Mouse (Mus musculus): Measurements from ENCODE around the gene Shld2. TPM values are rescaled to one million over a fixed set of nuclear protein-coding genes. Genes with fewer than 3 reads are reported as not detected.

Shld2 gene
- polyA plus RNA-seq, 1 experiment from 2014 or later, result 7.0 TPM

DNA sequence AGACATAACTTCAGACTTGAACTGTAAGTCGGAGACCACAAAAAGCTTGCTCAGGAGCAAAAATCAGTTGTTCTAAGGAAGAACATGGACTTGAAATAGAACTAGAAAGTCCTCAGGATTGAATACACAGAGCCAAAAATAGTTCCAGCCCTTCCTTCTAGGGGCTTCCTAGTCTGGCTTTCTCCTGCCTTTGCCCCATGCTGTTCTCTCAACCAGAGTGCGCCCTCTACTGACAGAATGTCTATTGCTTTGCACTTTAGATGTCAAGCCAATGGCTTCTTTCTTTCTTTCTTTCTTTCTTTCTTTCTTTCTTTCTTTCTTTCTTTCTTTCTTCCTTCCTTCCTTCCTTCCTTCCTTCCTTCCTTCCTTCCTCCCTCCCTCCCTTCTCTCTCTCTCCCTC is 101.6 kb downstream of the Shld2 start:
- Histone ChIP-seq H3K9me3 (no peaks in the 10 kb centered on the region), H3K4me2 (replicated peaks) (no peak overlapping the region), H3K4me3 (replicated peaks) (no peak overlapping the region), H3K27me3 (replicated peaks) (no peaks in the 10 kb centered on the region), H3K9ac (no peak overlapping the region), H3K4me1 (replicated peaks) (no peaks in the 10 kb centered on the region), H3K27ac (no peak overlapping the region), H3K36me3 (no peaks in the 10 kb centered on the region)
- WGBS, result 54% methylated on average over 2 of the region's 2 CpGs
- no peak for ATAC-seq

DNA sequence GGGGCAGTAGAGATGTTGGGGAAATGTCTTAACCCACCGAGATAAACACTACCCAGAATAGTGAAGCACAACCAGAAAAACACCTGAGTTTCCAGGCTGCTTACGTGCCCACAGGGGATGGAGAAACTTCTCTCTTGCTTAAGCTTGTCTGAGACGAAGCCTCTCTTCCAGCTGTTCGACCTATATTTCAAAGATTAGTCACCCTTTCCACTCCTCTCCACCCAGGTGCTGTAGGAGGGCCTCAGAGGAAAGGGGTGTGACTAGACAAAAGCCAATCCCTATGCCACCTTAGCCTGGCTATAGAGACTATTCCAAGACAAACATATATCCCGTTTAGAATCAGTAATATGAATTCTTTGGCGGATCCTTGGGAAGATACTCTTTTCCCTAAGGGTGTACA is 102.3 kb downstream of the Shld2 start:
- 78% methylated on average over 6 of the region's 6 CpGs for WGBS
- no peak overlapping the region for H3K27ac ChIP-seq
- ATAC-seq, result no peak
- no peak overlapping the region for H3K4me2 ChIP-seq (replicated peaks)
- no peaks in the 10 kb centered on the region for H3K9me3 ChIP-seq
- no peak overlapping the region for H3K4me3 ChIP-seq (replicated peaks)
- no peaks in the 10 kb centered on the region for H3K36me3 ChIP-seq
- H3K9ac ChIP-seq, result no peak overlapping the region
- no peaks in the 10 kb centered on the region for H3K4me1 ChIP-seq (replicated peaks)
- H3K27me3 ChIP-seq (replicated peaks), result no peaks in the 10 kb centered on the region

DNA sequence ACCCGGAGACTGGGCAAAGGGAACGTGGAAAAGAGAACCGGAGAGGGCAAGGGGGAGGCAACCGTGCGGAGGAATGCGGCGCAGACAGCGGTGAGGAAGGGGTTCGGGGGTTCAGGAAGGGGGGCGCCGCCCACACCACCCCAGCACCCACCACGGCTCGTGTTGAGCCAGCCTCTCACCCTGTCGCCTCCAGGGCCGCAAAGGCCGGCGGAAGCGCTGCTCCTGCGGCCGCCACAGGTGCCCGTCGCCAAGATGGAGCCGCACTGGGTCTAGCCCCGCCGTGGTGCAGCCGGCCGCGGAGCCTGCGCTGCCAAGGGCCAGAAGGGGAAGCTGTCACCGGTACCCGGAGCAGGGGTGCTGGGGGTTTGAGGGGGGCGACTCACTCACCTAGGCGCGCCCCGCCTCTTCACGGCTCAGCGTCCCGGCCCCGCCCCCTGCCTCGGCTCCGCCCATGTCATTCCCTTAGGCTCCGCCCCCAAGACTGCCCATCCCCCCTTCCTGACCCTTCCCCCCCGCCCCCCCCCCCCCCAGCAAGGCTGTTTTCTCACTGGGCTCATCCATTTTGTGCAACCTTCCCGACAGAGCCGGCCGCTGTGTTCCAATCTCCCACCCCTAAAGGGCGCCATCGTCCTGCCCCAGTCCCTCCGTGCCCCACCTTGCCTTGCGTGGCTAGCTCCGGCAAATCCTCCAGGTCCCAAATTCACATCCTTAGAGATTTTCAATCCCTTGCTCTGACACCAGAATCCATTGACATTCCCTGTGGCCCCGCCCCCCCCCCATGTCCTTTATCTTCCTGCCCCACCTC is 108.9 kb downstream of the Shld2 start, which contains the start of gene Gprin2:
Gene Gprin2 (minus strand): TSS at position 423 of the 805 bp plus-strand sequence.
- H3K9me3 ChIP-seq, result no peaks in the 10 kb centered on the region
- H3K4me1 ChIP-seq (replicated peaks), result peaks cover 5% of the 10 kb centered on the region; the same call in 1 of the 2 replicates
- ATAC-seq, result peak; percentile 73
- WGBS, result 3% methylated on average over 46 of the region's 52 CpGs
- peak within 1 kb of the TSS; percentile 47 for H3K9ac ChIP-seq
- no peaks in the 10 kb centered on the region for H3K36me3 ChIP-seq
- peak within 1 kb of the TSS; percentile 64 for H3K4me3 ChIP-seq (replicated peaks)
- no peak within 1 kb of the TSS for H3K27ac ChIP-seq
- peaks cover 4% of the 10 kb centered on the region; the same call in 1 of the 2 replicates for H3K27me3 ChIP-seq (replicated peaks)
- H3K4me2 ChIP-seq (replicated peaks), result peak within 1 kb of the TSS; percentile 96

DNA sequence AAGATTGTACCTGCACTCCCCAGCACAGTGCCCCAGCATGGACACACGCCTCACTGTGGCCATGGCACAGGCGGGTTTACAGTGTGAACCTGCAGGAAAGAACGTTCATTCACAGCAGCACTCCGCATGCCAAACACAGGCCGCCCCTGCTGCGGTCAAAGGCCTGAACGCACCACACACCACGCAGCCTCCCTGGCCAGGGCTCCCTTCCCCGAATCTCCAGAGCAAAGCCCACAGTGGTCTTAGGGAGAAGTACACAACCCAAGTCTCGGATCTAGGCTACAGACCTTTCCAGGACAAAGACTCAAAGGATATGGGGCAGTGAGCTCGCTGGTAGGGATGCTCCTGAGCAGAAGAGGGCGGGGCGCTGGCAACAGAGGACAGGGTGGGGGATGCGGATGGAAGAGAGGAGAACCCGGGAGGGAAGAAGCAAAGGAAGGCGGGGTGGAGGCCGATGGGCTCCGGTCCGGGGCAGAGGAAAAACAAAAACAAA is 109.5 kb downstream of the Shld2 start:
- no peaks in the 10 kb centered on the region for H3K9me3 ChIP-seq
- H3K27ac ChIP-seq, result no peak overlapping the region
- peak overlapping the region; percentile 64 for H3K4me3 ChIP-seq (replicated peaks)
- H3K27me3 ChIP-seq (replicated peaks), result peaks cover 4% of the 10 kb centered on the region; the same call in 1 of the 2 replicates
- 7% methylated on average over 19 of the region's 19 CpGs for WGBS
- H3K9ac ChIP-seq, result peak overlapping the region; percentile 47
- peaks cover 5% of the 10 kb centered on the region; the same call in 1 of the 2 replicates for H3K4me1 ChIP-seq (replicated peaks)
- H3K4me2 ChIP-seq (replicated peaks), result peak overlapping the region; percentile 96
- no peaks in the 10 kb centered on the region for H3K36me3 ChIP-seq
- peak; percentile 78 for ATAC-seq

DNA sequence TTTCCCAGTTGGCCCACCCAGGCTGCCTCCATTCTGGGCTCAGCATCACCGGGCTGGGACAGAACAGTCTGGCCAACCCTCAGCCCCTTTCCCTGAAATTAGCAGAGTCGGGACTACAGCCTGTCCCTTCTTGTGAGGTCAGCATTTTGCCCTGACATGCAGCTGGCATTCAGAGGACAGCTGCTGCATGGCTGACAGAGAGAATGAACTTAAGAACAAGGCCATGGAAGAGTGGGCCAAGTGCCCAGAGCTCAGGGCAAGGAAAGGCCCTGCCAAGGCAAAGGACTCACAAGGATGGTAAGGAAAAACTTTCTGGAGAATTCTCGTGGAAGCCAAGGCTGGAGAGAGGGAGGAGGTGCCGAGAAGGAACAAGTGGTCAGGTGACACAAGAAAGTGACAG is 113.6 kb downstream of the Shld2 start:
- WGBS, result 47% methylated on average over 4 of the region's 4 CpGs
- Histone ChIP-seq H3K27ac (no peak overlapping the region), H3K9ac (no peak overlapping the region), H3K9me3 (no peaks in the 10 kb centered on the region), H3K4me2 (replicated peaks) (no peak overlapping the region), H3K36me3 (no peaks in the 10 kb centered on the region), H3K4me3 (replicated peaks) (no peak overlapping the region), H3K4me1 (replicated peaks) (peaks cover 5% of the 10 kb centered on the region; the same call in 1 of the 2 replicates), H3K27me3 (replicated peaks) (no peaks in the 10 kb centered on the region; the same call in 1 of the 2 replicates)
- ATAC-seq, result no peak

DNA sequence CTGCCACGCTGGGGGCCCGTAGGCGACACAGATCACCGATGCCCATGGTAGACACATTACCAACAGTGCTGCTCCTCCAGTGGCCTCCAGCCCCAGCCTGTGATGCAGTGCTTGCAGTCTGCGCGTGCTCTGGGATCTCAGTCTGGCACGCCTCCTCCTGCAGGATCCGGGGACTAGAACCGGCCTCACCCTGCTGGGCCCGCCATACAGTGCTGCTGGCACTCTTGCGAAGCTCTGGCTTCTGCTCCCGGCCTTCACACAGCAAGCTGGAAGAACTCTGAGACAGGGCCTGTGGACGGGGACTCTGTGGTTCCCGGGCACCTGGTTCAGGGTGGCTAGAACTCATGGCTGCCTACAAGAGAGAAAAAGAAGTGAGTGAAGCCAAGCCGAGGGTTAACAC is 114.8 kb downstream of the Shld2 start:
- no peak overlapping the region for H3K4me2 ChIP-seq (replicated peaks)
- no peaks in the 10 kb centered on the region; the same call in 1 of the 2 replicates for H3K27me3 ChIP-seq (replicated peaks)
- ATAC-seq, result no peak
- no peaks in the 10 kb centered on the region for H3K9me3 ChIP-seq
- no peak overlapping the region for H3K27ac ChIP-seq
- H3K4me3 ChIP-seq (replicated peaks), result no peak overlapping the region
- WGBS, result 89% methylated on average over 15 of the region's 15 CpGs
- peaks cover under 1% of the 10 kb centered on the region; the same call in 1 of the 2 replicates for H3K4me1 ChIP-seq (replicated peaks)
- H3K9ac ChIP-seq, result no peak overlapping the region
- H3K36me3 ChIP-seq, result no peaks in the 10 kb centered on the region

DNA sequence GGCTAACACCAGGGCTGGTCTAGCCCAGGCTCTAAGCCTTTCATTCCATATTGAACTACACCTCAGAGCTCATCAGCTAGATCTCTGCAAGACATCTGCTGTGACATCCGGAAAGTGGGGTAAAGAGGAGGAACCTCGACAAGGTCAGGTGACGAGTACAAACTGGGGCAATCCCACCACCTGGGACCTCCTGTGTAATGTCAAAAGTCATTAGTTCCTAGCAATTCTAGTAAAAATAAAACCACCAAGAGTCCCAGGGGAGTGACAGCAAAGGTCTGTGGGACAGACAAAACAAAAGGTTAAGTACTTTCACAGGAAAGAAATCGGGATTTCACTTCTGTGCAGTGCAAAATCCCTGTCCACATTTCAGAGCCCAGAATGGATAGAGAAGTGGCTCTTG is 116.4 kb downstream of the Shld2 start:
- Histone ChIP-seq H3K27ac (no peak overlapping the region), H3K4me1 (replicated peaks) (no peaks in the 10 kb centered on the region), H3K9me3 (no peaks in the 10 kb centered on the region), H3K36me3 (no peaks in the 10 kb centered on the region), H3K4me3 (replicated peaks) (no peak overlapping the region), H3K9ac (no peak overlapping the region), H3K4me2 (replicated peaks) (no peak overlapping the region), H3K27me3 (replicated peaks) (no peaks in the 10 kb centered on the region)
- 75% methylated on average over 4 of the region's 4 CpGs for WGBS
- ATAC-seq, result no peak

DNA sequence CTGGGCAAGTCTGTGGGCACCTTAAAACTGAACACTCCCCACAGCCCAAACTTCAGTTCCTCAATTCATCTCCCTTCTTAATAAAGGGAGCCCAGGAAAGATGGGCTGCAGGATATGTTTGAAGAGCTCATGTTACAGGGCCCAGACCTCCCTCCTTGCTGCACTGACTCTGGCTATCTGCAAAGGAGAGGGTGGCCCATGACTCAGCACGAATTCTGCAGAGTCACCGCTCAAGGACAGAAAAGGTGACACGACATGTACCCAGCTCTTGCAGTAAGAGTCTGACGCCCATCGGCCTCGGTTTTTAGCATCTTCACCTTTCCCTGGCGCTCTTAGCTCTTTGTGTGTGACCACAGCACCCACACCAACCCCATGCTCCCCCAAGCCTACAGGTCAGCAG is 119.9 kb downstream of the Shld2 start:
- WGBS, result 66% methylated on average over 7 of the region's 7 CpGs
- ATAC-seq, result no peak
- no peak overlapping the region for H3K4me3 ChIP-seq (replicated peaks)

DNA sequence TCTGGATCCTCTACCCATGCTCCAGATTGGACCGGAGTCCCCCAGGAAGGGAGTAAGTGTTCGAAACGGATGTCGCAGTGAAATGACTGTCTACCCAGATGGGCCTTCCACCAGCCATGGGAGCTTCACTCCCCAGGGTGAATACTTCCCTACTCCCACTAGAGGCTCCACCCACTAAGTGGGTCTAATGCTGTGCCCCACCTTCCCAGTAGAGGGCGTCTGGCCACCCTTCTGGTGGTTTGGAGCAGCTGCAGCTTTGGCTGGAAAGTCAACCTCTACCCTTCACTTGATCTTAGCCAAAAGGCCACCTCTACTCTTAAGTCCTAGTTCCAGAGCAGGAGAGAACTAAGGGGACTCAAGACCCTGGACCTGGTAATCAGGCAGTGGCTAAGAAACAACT is 121.7 kb downstream of the Shld2 start:
- H3K9ac ChIP-seq, result no peak overlapping the region
- no peaks in the 10 kb centered on the region for H3K27me3 ChIP-seq (replicated peaks)
- no peak for ATAC-seq
- H3K9me3 ChIP-seq, result no peaks in the 10 kb centered on the region
- H3K4me1 ChIP-seq (replicated peaks), result no peaks in the 10 kb centered on the region
- no peaks in the 10 kb centered on the region for H3K36me3 ChIP-seq
- H3K4me3 ChIP-seq (replicated peaks), result no peak overlapping the region
- H3K27ac ChIP-seq, result no peak overlapping the region
- WGBS, result 71% methylated on average over 5 of the region's 5 CpGs
- no peak overlapping the region for H3K4me2 ChIP-seq (replicated peaks)

More for the DNA sequence above, 119.9 kb downstream of the Shld2 start:
- Histone ChIP-seq H3K9ac (no peak overlapping the region), H3K4me2 (replicated peaks) (no peak overlapping the region), H3K27ac (no peak overlapping the region), H3K36me3 (no peaks in the 10 kb centered on the region), H3K9me3 (no peaks in the 10 kb centered on the region), H3K27me3 (replicated peaks) (no peaks in the 10 kb centered on the region), H3K4me1 (replicated peaks) (no peaks in the 10 kb centered on the region)

Other genes with a start within 250 kb of the Shld2 start
- gene Anxa8, start 224.5 kb downstream of the Shld2 start, polyA plus RNA-seq (2015; fragmentation: Nextera tagmentation; extraction: Ambion mirVana), result 2.9 and 4.0 TPM in 2 replicates
- 0.79 and 1.5 TPM in 2 replicates for gene A630023A22Rik, start 207.7 kb downstream of the Shld2 start, polyA plus RNA-seq (2015; fragmentation: Nextera tagmentation; extraction: Ambion mirVana)
- 0.21 and 0.41 TPM in 2 replicates for gene Npy4r, start 158.0 kb downstream of the Shld2 start, polyA plus RNA-seq (2015; fragmentation: Nextera tagmentation; extraction: Ambion mirVana)
- gene Gprin2, start 108.8 kb downstream of the Shld2 start, polyA plus RNA-seq (2015; fragmentation: Nextera tagmentation; extraction: Ambion mirVana), result 0.19 and 0.30 TPM in 2 replicates
- 0.73 and 1.1 TPM in 2 replicates for gene Syt15, start 90.9 kb downstream of the Shld2 start, polyA plus RNA-seq (2015; fragmentation: Nextera tagmentation; extraction: Ambion mirVana)
- gene Glud1, start 234 bp upstream of the Shld2 start, polyA plus RNA-seq (2015; fragmentation: Nextera tagmentation; extraction: Ambion mirVana), result 90.1 and 91.9 TPM in 2 replicates
- not detected in 2 replicates for gene Fam25c, start 44.9 kb upstream of the Shld2 start, polyA plus RNA-seq (2015; fragmentation: Nextera tagmentation; extraction: Ambion mirVana)
- gene Sncg, start 64.3 kb upstream of the Shld2 start, polyA plus RNA-seq (2015; fragmentation: Nextera tagmentation; extraction: Ambion mirVana), result 37.4 and 38.2 TPM in 2 replicates
- 7.9 and 9.0 TPM in 2 replicates for gene Mmrn2, start 65.0 kb upstream of the Shld2 start, polyA plus RNA-seq (2015; fragmentation: Nextera tagmentation; extraction: Ambion mirVana)
- gene Bmpr1a, start 192.8 kb upstream of the Shld2 start, polyA plus RNA-seq (2015; fragmentation: Nextera tagmentation; extraction: Ambion mirVana), result 34.8 and 41.3 TPM in 2 replicates
- gene 9230112D13Rik, start 212.3 kb upstream of the Shld2 start, polyA plus RNA-seq (2015; fragmentation: Nextera tagmentation; extraction: Ambion mirVana), result not detected in 2 replicates

Measured in intestine, embryonic 15.5 days (tissue).